Mouse (Mus musculus) midbrain, embryonic 14.5 days (tissue): ENCODE data around the gene Cdh8. TPM values are rescaled to one million over a fixed set of nuclear protein-coding genes. Genes with fewer than 3 reads are reported as not detected.
"Not testable (repeated sequence)": the region's sequence is repeated elsewhere in the genome, so short reads cannot be mapped to it uniquely, and the experiment has no call there.

Source experiments
- ATAC-seq: fragments of 200-750 bp; cut with Nextera tagmentation; 2 replicates; pipeline ENCODE4 v1.8.0; 2017; ENCODE audit warnings: moderate number of reproducible peaks, moderate library complexity; ENCODE audit not compliant: low FRiP score, low TSS enrichment
- DNase-seq: peaks from one replicate; pipeline ENCODE4 v3.0.0-alpha.2; 2015
- H3K27ac ChIP-seq: fragments of 300-500 bp; sonication (generic); replicated peaks from 2 replicates; pipeline ENCODE4 v1.5.1; 2014; ENCODE audit warnings: mild to moderate bottlenecking, low read depth, low read length, moderate library complexity
- H3K27me3 ChIP-seq: fragments of 300-500 bp; sonication (generic); 2 replicates; pipeline ENCODE4 v1.6.1; 2014; ENCODE audit warnings: low read length, control low read depth, mixed read lengths; ENCODE audit not compliant: control insufficient read depth, insufficient read depth
- H3K36me3 ChIP-seq: fragments of 300-500 bp; sonication (generic); 2 replicates; pipeline ENCODE4 v1.6.1; 2014; ENCODE audit warnings: low read length, control low read depth; ENCODE audit not compliant: control insufficient read depth, insufficient read depth
- H3K4me1 ChIP-seq: fragments of 300-500 bp; sonication (generic); 2 replicates; pipeline ENCODE4 v1.6.1; 2014; ENCODE audit warnings: mild to moderate bottlenecking, antibody characterized with exemption, low read length, control low read depth; ENCODE audit not compliant: control insufficient read depth, insufficient read depth
- H3K4me2 ChIP-seq: fragments of 300-500 bp; sonication (generic); 2 replicates; pipeline ENCODE4 v1.6.1; 2014; ENCODE audit warnings: mild to moderate bottlenecking, low read length, moderate library complexity
- H3K4me3 ChIP-seq: fragments of 300-500 bp; sonication (generic); replicated peaks from 2 replicates; pipeline ENCODE4 v1.5.1; 2014; ENCODE audit warnings: low read depth, low read length
- H3K9ac ChIP-seq: fragments of 300-500 bp; sonication (generic); replicated peaks from 2 replicates; pipeline ENCODE4 v1.6.1; 2014; ENCODE audit warnings: mild to moderate bottlenecking, low read length, moderate library complexity
- H3K9me3 ChIP-seq: fragments of 300-500 bp; sonication (generic); 2 replicates; pipeline ENCODE4 v1.6.1; 2016; ENCODE audit warnings: low read length, control low read depth, mixed read lengths; ENCODE audit not compliant: control insufficient read depth
- WGBS: fragments of 180-500 bp; shearing (Covaris S2); extraction: QIAGEN DNeasy Blood & Tissue Kit; methylation state at CpG from one replicate; pipeline ENCODE4 v1.1.7; 2014; 5-methylcytosine and 5-hydroxymethylcytosine counted together
- polyA plus RNA-seq: library from polyadenylated mRNA; unstranded; fragments of >200 nt; fragmentation: Nextera tagmentation; extraction: Ambion mirVana; gene quantifications from 2 replicates; pipeline ENCODE4 v1.2.1, GENCODE M21; 2014

Gene Cdh8
- polyA plus RNA-seq, 1 experiment from 2014 or later, result 60.4 TPM

DNA sequence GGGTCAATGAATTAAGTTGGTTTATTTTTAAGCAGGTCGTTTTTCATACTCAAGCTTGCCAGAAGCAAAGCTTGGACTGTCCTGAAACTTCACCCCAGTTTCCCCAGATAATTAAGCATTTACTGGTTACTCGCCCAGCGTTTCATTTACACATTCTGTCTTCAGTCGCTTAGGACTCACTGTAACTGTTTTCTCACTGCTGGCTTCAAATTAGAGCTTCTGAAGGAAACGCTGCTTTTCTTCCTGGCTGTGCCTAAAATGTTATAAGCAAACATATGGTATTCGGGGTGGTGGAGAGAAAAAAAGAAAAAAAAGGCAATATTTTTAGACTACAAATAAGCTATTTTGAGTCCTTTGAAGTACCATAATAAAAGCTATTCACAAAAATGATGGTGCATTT lies 192.6 kb downstream of the Cdh8 start:
- no peaks in the 10 kb centered on the region for H3K4me1 ChIP-seq
- no peak overlapping the region for H3K4me3 ChIP-seq
- no peak overlapping the region for H3K4me2 ChIP-seq
- no peaks in the 10 kb centered on the region for H3K27me3 ChIP-seq
- no peak overlapping the region for H3K27ac ChIP-seq
- 77% methylated on average over 6 of the region's 6 CpGs for WGBS
- H3K9me3 ChIP-seq, result no peaks in the 10 kb centered on the region
- ATAC-seq (no peak), DNase-seq (no peak)
- H3K36me3 ChIP-seq, result no peaks in the 10 kb centered on the region
- no peak overlapping the region for H3K9ac ChIP-seq

DNA sequence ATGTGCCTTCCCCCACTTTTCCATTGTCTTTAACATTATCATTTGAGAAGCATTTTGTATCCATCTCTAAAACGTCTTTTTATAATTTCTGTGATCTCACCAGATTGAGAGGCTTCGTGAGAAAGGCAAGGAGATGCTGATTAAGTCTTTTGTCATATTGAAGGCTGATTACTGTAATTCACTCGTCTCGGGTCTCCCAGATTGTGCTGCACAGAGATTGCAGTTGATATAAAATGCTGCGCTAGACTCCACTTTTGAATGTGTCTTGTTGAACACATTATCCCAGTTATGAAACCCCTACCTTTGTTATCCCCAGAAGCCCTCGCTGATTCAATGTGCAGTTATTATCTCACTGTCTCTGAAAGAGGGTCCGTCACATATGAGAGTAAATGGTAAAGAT lies 211.1 kb downstream of the Cdh8 start:
- H3K27me3 ChIP-seq, result no peaks in the 10 kb centered on the region
- H3K4me1 ChIP-seq, result no peaks in the 10 kb centered on the region
- H3K4me2 ChIP-seq, result no peak overlapping the region
- WGBS, result 76% methylated on average over 7 of the region's 7 CpGs
- H3K9ac ChIP-seq, result no peak overlapping the region
- DNase-seq (no peak), ATAC-seq (no peak)
- H3K27ac ChIP-seq, result no peak overlapping the region
- no peak overlapping the region for H3K4me3 ChIP-seq
- H3K9me3 ChIP-seq, result no peaks in the 10 kb centered on the region
- H3K36me3 ChIP-seq, result no peaks in the 10 kb centered on the region

- Histone ChIP-seq H3K36me3 (no peaks in the 10 kb centered on the region), H3K27ac (no peak overlapping the region), H3K9ac (no peak overlapping the region), H3K4me2 (no peak overlapping the region), H3K4me3 (no peak overlapping the region), H3K4me1 (no peaks in the 10 kb centered on the region), H3K27me3 (no peaks in the 10 kb centered on the region), H3K9me3 (no peaks in the 10 kb centered on the region)
- DNase-seq (no peak), ATAC-seq (no peak)
- WGBS, result 81% methylated on average over 2 of the region's 2 CpGs
Measured at GRCm38 (mm10) chr8:99190643-99191042, 225.6 kb downstream of the Cdh8 start.

- 92% methylated on average over 5 of the region's 5 CpGs for WGBS
- ATAC-seq, result no peak
Measured at GRCm38 (mm10) chr8:99186879-99187278, 229.4 kb downstream of the Cdh8 start.

GRCm38 (mm10) chr8:99184186-99184585 lies 232.1 kb downstream of the Cdh8 start:
- Histone ChIP-seq H3K4me2 (no peak overlapping the region), H3K4me3 (no peak overlapping the region), H3K9me3 (no peaks in the 10 kb centered on the region), H3K27me3 (no peaks in the 10 kb centered on the region), H3K9ac (no peak overlapping the region), H3K27ac (no peak overlapping the region), H3K4me1 (no peaks in the 10 kb centered on the region), H3K36me3 (no peaks in the 10 kb centered on the region)
- DNase-seq (no peak), ATAC-seq (no peak)

More at GRCm38 (mm10) chr8:99186879-99187278, 229.4 kb downstream of the Cdh8 start:
- Histone ChIP-seq H3K9ac (no peak overlapping the region), H3K27me3 (no peaks in the 10 kb centered on the region), H3K27ac (no peak overlapping the region), H3K9me3 (no peaks in the 10 kb centered on the region), H3K4me1 (no peaks in the 10 kb centered on the region), H3K4me2 (no peak overlapping the region), H3K4me3 (no peak overlapping the region), H3K36me3 (no peaks in the 10 kb centered on the region)
- DNase-seq, result no peak

GRCm38 (mm10) chr8:99166966-99167365 lies 249.3 kb downstream of the Cdh8 start:
- Histone ChIP-seq H3K4me3 (no peak overlapping the region), H3K36me3 (no peaks in the 10 kb centered on the region), H3K27me3 (no peaks in the 10 kb centered on the region), H3K4me2 (no peak overlapping the region), H3K4me1 (no peaks in the 10 kb centered on the region), H3K9ac (no peak overlapping the region), H3K27ac (no peak overlapping the region), H3K9me3 (no peaks in the 10 kb centered on the region)
- ATAC-seq (no peak), DNase-seq (no peak)
- 37% methylated on average over 3 of the region's 3 CpGs for WGBS

DNA sequence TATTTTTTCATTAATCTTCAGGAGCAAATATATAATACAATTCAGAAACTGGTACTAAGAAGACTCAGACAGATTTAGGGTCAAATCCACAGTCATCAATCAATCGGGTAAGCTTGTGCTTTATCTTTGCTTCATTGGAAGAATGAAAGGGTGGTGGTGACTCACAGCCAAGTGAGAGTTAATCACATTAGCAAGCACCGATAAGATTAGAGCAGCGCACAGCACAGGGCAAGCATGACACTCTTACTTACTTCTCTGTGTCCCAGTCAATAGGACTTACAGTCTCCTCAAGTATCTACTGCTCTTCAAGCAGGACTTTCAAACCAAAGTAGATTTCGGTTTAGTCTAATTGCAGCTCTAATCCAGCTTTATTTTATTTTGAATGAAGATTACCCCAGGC lies 254.6 kb downstream of the Cdh8 start:
- Histone ChIP-seq H3K9ac (no peak overlapping the region), H3K9me3 (no peaks in the 10 kb centered on the region), H3K4me1 (no peaks in the 10 kb centered on the region), H3K27me3 (no peaks in the 10 kb centered on the region), H3K27ac (no peak overlapping the region), H3K36me3 (no peaks in the 10 kb centered on the region), H3K4me2 (no peak overlapping the region), H3K4me3 (no peak overlapping the region)
- ATAC-seq (no peak), DNase-seq (no peak)
- WGBS, result 17% methylated on average over 4 of the region's 4 CpGs

- Histone ChIP-seq H3K36me3 (no peaks in the 10 kb centered on the region), H3K27me3 (no peaks in the 10 kb centered on the region), H3K27ac (no peak overlapping the region), H3K4me1 (no peaks in the 10 kb centered on the region), H3K4me3 (no peak overlapping the region), H3K4me2 (no peak overlapping the region), H3K9ac (no peak overlapping the region), H3K9me3 (no peaks in the 10 kb centered on the region)
- no peak for ATAC-seq
- 89% methylated on average over 6 of the region's 6 CpGs for WGBS
- no peak for DNase-seq
Measured at GRCm38 (mm10) chr8:99145436-99145835, 270.8 kb downstream of the Cdh8 start.

DNA sequence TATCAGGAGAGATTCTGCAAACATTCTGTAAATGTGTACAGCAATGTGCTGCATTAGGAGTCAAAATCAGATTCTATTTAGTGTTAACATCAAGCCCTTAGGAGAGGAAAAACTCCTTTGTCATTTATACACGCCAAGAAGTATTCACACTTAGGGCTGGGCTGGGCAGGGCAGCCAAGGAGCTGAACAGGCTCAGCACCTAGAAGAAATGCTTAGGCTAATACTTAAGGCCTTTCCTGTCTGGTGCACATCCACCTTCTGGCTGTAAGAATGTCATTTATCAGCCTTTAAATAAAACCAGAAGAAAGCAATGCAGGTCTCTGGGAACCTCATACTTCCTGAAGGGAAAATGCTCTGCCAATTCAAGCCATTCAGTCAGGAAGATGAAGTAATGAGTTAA lies 271.5 kb downstream of the Cdh8 start:
- H3K4me2 ChIP-seq, H3K4me1 ChIP-seq, H3K9me3 ChIP-seq, H3K36me3 ChIP-seq, ATAC-seq, H3K9ac ChIP-seq, H3K4me3 ChIP-seq, H3K27me3 ChIP-seq, DNase-seq, H3K27ac ChIP-seq: not testable (repeated sequence)
- 69% methylated on average over 1 of the region's 1 CpGs for WGBS
